Mouse (Mus musculus): Measurements from ENCODE around the gene Zfp651. TPM values are rescaled to one million over a fixed set of nuclear protein-coding genes. Genes with fewer than 3 reads are reported as not detected.

Gene Zfp651
- polyA plus RNA-seq, 1 experiment from 2014 or later = 6.4 TPM

GRCm38 (mm10) chr9:121772412-121772811 lies 13.3 kb downstream of the Zfp651 start:
- Histone ChIP-seq H3K4me1 (peaks cover 5% of the 10 kb centered on the region), H3K9me3 (no peaks in the 10 kb centered on the region), H3K27ac (replicated peaks) (no peak overlapping the region), H3K27me3 (replicated peaks; ENCODE audit: low read depth, poor library complexity, severe bottlenecking) (peaks cover 21% of the 10 kb centered on the region), H3K36me3 (replicated peaks) (peaks cover 16% of the 10 kb centered on the region), H3K4me3 (no peak overlapping the region)
- WGBS = 79% methylated on average over 5 of the region's 5 CpGs
- no peak for DNase-seq (ENCODE audit: low spot score)

DNA sequence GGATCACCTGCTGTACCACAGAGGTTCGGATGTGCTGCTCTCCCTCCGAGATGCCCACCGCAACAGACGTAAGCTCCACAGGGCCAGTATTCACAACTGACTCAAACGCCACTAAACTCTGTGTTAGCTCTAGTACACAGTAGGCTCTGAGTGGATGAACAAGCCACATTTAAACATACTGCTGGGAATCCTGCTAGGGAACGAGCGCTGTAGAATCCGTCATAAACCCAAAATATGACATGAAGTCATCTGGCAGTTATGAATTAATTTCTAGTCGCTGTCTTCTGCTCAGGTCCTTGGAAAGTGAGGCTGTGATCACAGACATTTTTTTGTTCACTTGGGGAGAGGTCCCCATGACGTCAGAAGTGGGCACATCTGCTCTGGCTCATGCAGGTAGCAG lies 16.8 kb downstream of the Zfp651 start:
- Histone ChIP-seq H3K4me1 (peaks cover 13% of the 10 kb centered on the region), H3K27ac (replicated peaks) (no peak overlapping the region), H3K4me3 (no peak overlapping the region), H3K36me3 (replicated peaks) (no peaks in the 10 kb centered on the region), H3K27me3 (replicated peaks; ENCODE audit: low read depth, poor library complexity, severe bottlenecking) (peaks cover 56% of the 10 kb centered on the region), H3K9me3 (no peaks in the 10 kb centered on the region)
- DNase-seq (ENCODE audit: low spot score) = no peak
- 85% methylated on average over 10 of the region's 10 CpGs for WGBS

GRCm38 (mm10) chr9:121776511-121776910 lies 17.4 kb downstream of the Zfp651 start:
- WGBS = 85% methylated on average over 7 of the region's 7 CpGs
- no peak for DNase-seq (ENCODE audit: low spot score)

DNA sequence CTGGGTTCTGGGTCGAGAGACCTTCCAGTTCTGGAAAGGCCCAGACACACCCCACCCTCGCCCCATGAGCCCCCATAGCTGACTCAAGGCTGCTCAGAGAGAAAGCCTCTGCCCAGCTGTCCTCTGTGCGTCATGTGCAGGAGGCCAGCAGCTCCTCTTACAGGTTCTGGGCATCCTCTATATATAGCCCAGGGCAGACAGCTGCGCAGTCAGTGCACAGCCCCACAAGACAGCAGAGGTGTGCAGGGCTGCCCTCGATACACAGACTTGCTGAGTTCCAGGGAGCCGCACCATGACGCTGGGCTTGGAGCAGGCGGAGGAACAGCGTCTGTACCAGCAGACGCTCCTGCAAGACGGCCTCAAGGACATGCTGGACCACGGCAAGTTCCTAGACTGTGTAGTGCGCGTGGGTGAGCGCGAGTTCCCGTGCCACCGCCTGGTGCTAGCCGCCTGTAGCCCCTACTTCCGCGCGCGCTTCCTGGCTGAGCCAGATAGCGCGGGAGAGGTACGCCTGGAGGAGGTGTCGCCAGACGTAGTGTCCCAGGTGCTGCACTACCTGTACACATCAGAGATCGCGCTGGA lies 18.4 kb downstream of the Zfp651 start, which contains the start of gene Klhl40:
TSS of gene Klhl40 (plus strand) at position 124 of the 582 bp plus-strand sequence.
- Histone ChIP-seq H3K4me3 (peak within 1 kb of the TSS; percentile 53), H3K4me1 (peaks cover 13% of the 10 kb centered on the region), H3K27me3 (replicated peaks; ENCODE audit: low read depth, poor library complexity, severe bottlenecking) (peaks cover 56% of the 10 kb centered on the region), H3K36me3 (replicated peaks) (no peaks in the 10 kb centered on the region), H3K9me3 (no peaks in the 10 kb centered on the region), H3K27ac (replicated peaks) (no peak within 1 kb of the TSS)
- DNase-seq (ENCODE audit: low spot score) = no peak
- WGBS = 21% methylated on average over 30 of the region's 30 CpGs

More at GRCm38 (mm10) chr9:121776511-121776910, 17.4 kb downstream of the Zfp651 start:
- Histone ChIP-seq H3K36me3 (replicated peaks) (no peaks in the 10 kb centered on the region), H3K4me1 (peaks cover 13% of the 10 kb centered on the region), H3K9me3 (no peaks in the 10 kb centered on the region), H3K27ac (replicated peaks) (no peak overlapping the region), H3K4me3 (no peak overlapping the region), H3K27me3 (replicated peaks; ENCODE audit: low read depth, poor library complexity, severe bottlenecking) (peaks cover 56% of the 10 kb centered on the region)

DNA sequence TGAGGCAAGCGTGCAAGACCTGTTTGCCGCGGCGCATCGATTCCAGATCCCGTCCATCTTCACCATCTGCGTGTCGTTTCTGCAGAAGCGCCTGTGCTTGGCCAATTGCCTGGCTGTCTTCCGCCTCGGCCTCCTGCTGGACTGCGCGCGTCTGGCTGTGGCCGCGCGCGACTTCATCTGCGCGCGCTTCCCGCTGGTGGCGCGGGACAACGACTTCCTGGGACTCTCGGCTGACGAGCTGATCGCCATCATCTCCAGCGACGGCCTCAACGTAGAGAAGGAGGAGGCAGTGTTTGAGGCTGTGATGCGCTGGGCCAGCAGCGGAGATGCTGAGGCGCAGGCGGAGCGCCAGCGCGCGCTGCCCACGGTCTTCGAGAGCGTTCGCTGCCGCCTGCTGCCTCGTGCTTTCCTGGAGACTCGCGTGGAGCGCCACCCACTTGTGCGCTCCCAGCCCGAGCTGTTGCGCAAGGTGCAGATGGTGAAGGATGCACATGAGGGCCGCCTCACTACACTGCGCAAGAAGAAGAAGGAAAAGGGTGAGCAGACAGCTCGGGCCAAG lies 19.0 kb downstream of the Zfp651 start:
- Histone ChIP-seq H3K9me3 (no peaks in the 10 kb centered on the region), H3K4me1 (peaks cover 13% of the 10 kb centered on the region), H3K27ac (replicated peaks) (no peak overlapping the region), H3K36me3 (replicated peaks) (no peaks in the 10 kb centered on the region), H3K27me3 (replicated peaks; ENCODE audit: low read depth, poor library complexity, severe bottlenecking) (peaks cover 56% of the 10 kb centered on the region), H3K4me3 (peak overlapping the region; percentile 53)
- WGBS = 15% methylated on average over 54 of the region's 54 CpGs
- DNase-seq (ENCODE audit: low spot score) = peak; percentile 53

- no peak overlapping the region for H3K27ac ChIP-seq (replicated peaks)
- WGBS = 90% methylated on average over 12 of the region's 12 CpGs
- no peak overlapping the region for H3K4me3 ChIP-seq
- peaks cover 11% of the 10 kb centered on the region for H3K27me3 ChIP-seq (replicated peaks; ENCODE audit: low read depth, poor library complexity, severe bottlenecking)
- H3K36me3 ChIP-seq (replicated peaks) = no peaks in the 10 kb centered on the region
- no peak for DNase-seq (ENCODE audit: low spot score)
- no peaks in the 10 kb centered on the region for H3K9me3 ChIP-seq
- H3K4me1 ChIP-seq = no peaks in the 10 kb centered on the region
Observed at GRCm38 (mm10) chr9:121784801-121785200, 25.7 kb downstream of the Zfp651 start.

DNA sequence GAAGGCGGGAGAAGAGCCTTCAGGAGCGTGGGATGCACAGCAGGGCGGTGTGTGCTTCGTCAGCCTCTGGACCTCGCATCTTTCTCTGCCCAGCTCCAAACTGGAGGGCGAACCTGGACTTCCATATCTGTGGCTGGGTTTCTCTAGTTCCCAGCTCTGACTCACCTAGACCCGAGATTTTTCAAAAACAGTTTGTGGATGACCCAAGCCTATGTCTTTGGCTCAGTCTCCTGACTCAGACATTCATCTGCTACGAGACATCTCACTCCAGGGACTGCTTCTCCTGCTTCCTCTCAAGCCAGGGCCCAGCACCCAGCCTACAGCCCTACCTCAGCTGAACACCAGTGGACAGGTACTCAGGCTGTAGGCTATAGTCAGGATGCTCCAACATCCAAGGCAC lies 26.1 kb downstream of the Zfp651 start:
- H3K9me3 ChIP-seq = no peaks in the 10 kb centered on the region
- H3K4me3 ChIP-seq = no peak overlapping the region
- H3K36me3 ChIP-seq (replicated peaks) = no peaks in the 10 kb centered on the region
- no peaks in the 10 kb centered on the region for H3K4me1 ChIP-seq
- WGBS = 88% methylated on average over 8 of the region's 8 CpGs
- DNase-seq (ENCODE audit: low spot score) = no peak
- peaks cover 6% of the 10 kb centered on the region; the same call in 1 of the 2 replicates for H3K27me3 ChIP-seq (replicated peaks; ENCODE audit: low read depth, poor library complexity, severe bottlenecking)
- H3K27ac ChIP-seq (replicated peaks) = no peak overlapping the region

- no peaks in the 10 kb centered on the region for H3K27me3 ChIP-seq (replicated peaks; ENCODE audit: low read depth, poor library complexity, severe bottlenecking)
- no peak overlapping the region for H3K4me3 ChIP-seq
- WGBS = 79% methylated on average over 2 of the region's 2 CpGs
- H3K27ac ChIP-seq (replicated peaks) = no peak overlapping the region
- no peaks in the 10 kb centered on the region for H3K36me3 ChIP-seq (replicated peaks)
- peaks cover 5% of the 10 kb centered on the region for H3K4me1 ChIP-seq
- no peak for DNase-seq (ENCODE audit: low spot score)
- H3K9me3 ChIP-seq = no peaks in the 10 kb centered on the region
Observed at GRCm38 (mm10) chr9:121786359-121786758, 27.2 kb downstream of the Zfp651 start.

DNA sequence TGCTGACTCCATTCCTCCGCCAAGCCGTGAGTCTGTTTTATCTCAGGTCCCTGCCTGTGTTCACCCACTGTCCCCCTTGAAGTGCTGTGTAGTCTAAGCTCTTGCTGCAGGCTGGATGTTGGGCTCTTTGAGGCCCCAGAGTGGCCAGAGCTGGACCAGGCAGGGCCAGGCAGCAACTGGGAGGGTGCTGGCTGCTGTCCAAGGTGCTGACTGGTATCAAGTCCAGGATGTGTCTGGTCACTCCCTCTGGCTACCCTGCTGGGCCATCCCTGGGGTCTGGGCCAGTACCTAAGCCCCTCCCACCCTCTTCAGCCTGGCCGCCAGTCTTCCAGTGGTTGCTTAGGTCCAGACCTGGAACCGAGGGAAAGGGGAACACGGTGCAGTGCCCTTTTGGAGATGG lies 32.1 kb downstream of the Zfp651 start:
- no peaks in the 10 kb centered on the region for H3K9me3 ChIP-seq
- peaks cover 15% of the 10 kb centered on the region for H3K4me1 ChIP-seq
- no peak overlapping the region for H3K4me3 ChIP-seq
- no peak overlapping the region for H3K27ac ChIP-seq (replicated peaks)
- no peaks in the 10 kb centered on the region for H3K36me3 ChIP-seq (replicated peaks)
- WGBS = 11% methylated on average over 5 of the region's 5 CpGs
- H3K27me3 ChIP-seq (replicated peaks; ENCODE audit: low read depth, poor library complexity, severe bottlenecking) = no peaks in the 10 kb centered on the region
- peak; percentile 86 for DNase-seq (ENCODE audit: low spot score)

DNA sequence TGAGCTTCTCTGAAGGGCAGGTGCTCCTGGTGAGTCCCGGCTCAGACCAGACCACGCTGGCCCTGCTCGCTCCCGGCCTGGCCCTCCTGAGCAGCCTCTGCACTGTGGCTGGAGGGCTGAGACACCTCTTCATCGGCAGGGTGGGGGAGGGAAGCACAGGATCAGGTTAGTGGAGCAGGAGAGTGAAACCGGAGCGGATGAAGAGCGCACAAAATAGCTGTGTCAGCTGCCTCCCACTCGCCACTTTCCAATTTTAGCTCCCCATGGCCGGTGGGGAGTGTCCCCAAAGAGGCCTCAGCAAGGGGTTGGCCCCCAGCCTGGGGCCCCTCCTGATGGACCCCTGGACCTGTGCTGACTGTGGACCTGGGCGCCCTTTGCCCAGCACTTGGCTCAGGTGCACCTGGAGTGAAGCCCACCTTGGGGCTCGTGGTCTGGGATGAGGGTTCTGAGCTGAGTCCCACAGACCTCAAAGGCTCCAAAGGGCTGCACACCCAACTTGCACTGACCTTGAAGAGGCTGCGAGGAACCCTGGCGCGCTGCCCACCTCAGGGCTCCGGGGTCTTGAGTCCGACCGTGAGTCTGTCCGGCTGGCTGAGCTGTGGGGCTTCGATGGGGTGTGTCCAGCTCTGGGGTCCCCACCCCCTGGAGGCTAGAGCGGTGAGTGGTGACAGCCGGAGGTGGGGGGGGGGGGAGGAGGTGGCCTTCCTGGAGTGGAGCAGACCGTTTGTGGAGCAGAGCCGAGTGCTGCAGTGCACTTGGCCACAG lies 32.8 kb downstream of the Zfp651 start, which contains the start of gene Hhatl:
TSS of gene Hhatl (minus strand) at position 751 of the 765 bp plus-strand sequence.
- 46% methylated on average over 24 of the region's 24 CpGs for WGBS
- Histone ChIP-seq H3K9me3 (no peaks in the 10 kb centered on the region), H3K36me3 (replicated peaks) (no peaks in the 10 kb centered on the region), H3K27me3 (replicated peaks; ENCODE audit: low read depth, poor library complexity, severe bottlenecking) (no peaks in the 10 kb centered on the region), H3K4me1 (peaks cover 15% of the 10 kb centered on the region), H3K27ac (replicated peaks) (no peak within 1 kb of the TSS), H3K4me3 (no peak within 1 kb of the TSS)
- no peak for DNase-seq (ENCODE audit: low spot score)

GRCm38 (mm10) chr9:121794972-121795539 lies 35.9 kb downstream of the Zfp651 start:
- 60% methylated on average over 1 of the region's 1 CpGs for WGBS
- H3K36me3 ChIP-seq (replicated peaks) = no peaks in the 10 kb centered on the region
- no peaks in the 10 kb centered on the region; the same call in 1 of the 2 replicates for H3K27me3 ChIP-seq (replicated peaks; ENCODE audit: low read depth, poor library complexity, severe bottlenecking)
- H3K4me3 ChIP-seq = no peak overlapping the region
- no peaks in the 10 kb centered on the region for H3K9me3 ChIP-seq
- H3K4me1 ChIP-seq = peaks cover 35% of the 10 kb centered on the region
- no peak overlapping the region for H3K27ac ChIP-seq (replicated peaks)
- no peak for DNase-seq (ENCODE audit: low spot score)

- Histone ChIP-seq H3K36me3 (replicated peaks) (no peaks in the 10 kb centered on the region), H3K27me3 (replicated peaks; ENCODE audit: low read depth, poor library complexity, severe bottlenecking) (no peaks in the 10 kb centered on the region; the same call in 1 of the 2 replicates), H3K4me1 (peaks cover 23% of the 10 kb centered on the region), H3K9me3 (no peaks in the 10 kb centered on the region), H3K27ac (replicated peaks) (no peak overlapping the region), H3K4me3 (peak overlapping the region; percentile 23; the same call in 1 of the 2 replicates)
- peak; percentile 61 for DNase-seq (ENCODE audit: low spot score)
- WGBS = 14% methylated on average over 12 of the region's 12 CpGs
Observed at GRCm38 (mm10) chr9:121797722-121798121, 38.6 kb downstream of the Zfp651 start.

Data from embryonic facial prominence, embryonic 10.5 days (tissue).